15 mouse cellular contexts compared by ENCODE assay signal in genomic region chr1:165737867-165738266, GRCm38 (mm10). TPM values are rescaled to one million over a fixed set of nuclear protein-coding genes. Genes with fewer than 3 reads are reported as not detected.
"Had no signal": no experiment of that assay in that cellular context is flagged by ENCODE, and none has a peak within 500 bp of the region (broad histone marks: within the 10 kb centered on the region; RNA-seq: fewer than 3 reads in every experiment).

No protein-coding gene starts in this region.

- DNase-seq: kidney, adult 2 months; kidney, postnatal 14 days; liver; right cerebral cortex, postnatal 14 days; thymus, adult 2 months; thymus, postnatal 25 days had no signal

- H3K9ac ChIP-seq: kidney, embryonic 15.5 days; limb, embryonic 12.5 days; liver, embryonic 14.5 days; midbrain, embryonic 13.5 days; stomach, embryonic 15.5 days had no signal

- H3K9me3 ChIP-seq: kidney, embryonic 15.5 days; limb, embryonic 12.5 days; midbrain, embryonic 13.5 days; stomach, embryonic 15.5 days had no signal

- ATAC-seq: intestine, embryonic 16.5 days; midbrain, embryonic 13.5 days had no signal

- H3K4me3 ChIP-seq: kidney, embryonic 15.5 days; left cerebral cortex, adult 2 months; limb, embryonic 12.5 days; midbrain, embryonic 13.5 days; stomach, embryonic 15.5 days had no signal

- H3K36me3 ChIP-seq: kidney, embryonic 15.5 days; limb, embryonic 12.5 days; midbrain, embryonic 13.5 days; stomach, embryonic 15.5 days had no signal

- H3K27me3 ChIP-seq: kidney, embryonic 15.5 days; midbrain, embryonic 13.5 days; stomach, embryonic 15.5 days had no signal

- H3K4me1 ChIP-seq: limb, embryonic 12.5 days; stomach, embryonic 15.5 days had no signal

- H3K4me2 ChIP-seq: kidney, embryonic 15.5 days; limb, embryonic 12.5 days; midbrain, embryonic 13.5 days; stomach, embryonic 15.5 days had no signal

- H3K27ac ChIP-seq: kidney, embryonic 15.5 days; left cerebral cortex, adult 2 months; limb, embryonic 12.5 days; liver, embryonic 14.5 days; midbrain, embryonic 13.5 days; stomach, embryonic 15.5 days had no signal

RNA-seq across cellular contexts. Expression of gene Cd247, which starts 50.6 kb away (rescaled TPM):
- total RNA-seq: layer of hippocampus, postnatal 25 days; left cerebral cortex, adult 2 months; midbrain, postnatal 0 days had no signal
